Mouse (Mus musculus) embryonic facial prominence, embryonic 12.5 days (tissue): ENCODE data around the gene Mrps34. TPM values are rescaled to one million over a fixed set of nuclear protein-coding genes. Genes with fewer than 3 reads are reported as not detected.
"Not testable (repeated sequence)": the region's sequence is repeated elsewhere in the genome, so short reads cannot be mapped to it uniquely, and the experiment has no call there.

Experiments used
- ATAC-seq: fragments of 200-750 bp; cut with Nextera tagmentation; 2 replicates; pipeline ENCODE4 v1.8.0; 2017; ENCODE audit not compliant: insufficient number of reproducible peaks, insufficient read depth, low FRiP score, low TSS enrichment
- H3K27ac ChIP-seq: fragments of 300-500 bp; sonication (generic); 2 replicates; pipeline ENCODE4 v1.5.1; 2016; ENCODE audit warnings: mild to moderate bottlenecking
- H3K27me3 ChIP-seq: fragments of 300-500 bp; sonication (generic); 2 replicates; pipeline ENCODE4 v1.6.1; 2016; ENCODE audit warnings: mild to moderate bottlenecking, moderate library complexity
- H3K36me3 ChIP-seq: fragments of 300-500 bp; sonication (generic); 2 replicates; pipeline ENCODE4 v1.6.1; 2016; ENCODE audit warnings: mild to moderate bottlenecking
- H3K4me1 ChIP-seq: fragments of 300-500 bp; sonication (generic); 2 replicates; pipeline ENCODE4 v1.6.1; 2016
- H3K4me2 ChIP-seq: fragments of 300-500 bp; sonication (generic); replicated peaks from 2 replicates; pipeline ENCODE4 v1.6.1; 2016; ENCODE audit warnings: mild to moderate bottlenecking, moderate library complexity
- H3K4me3 ChIP-seq: fragments of 300-500 bp; sonication (generic); 2 replicates; pipeline ENCODE4 v1.5.1; 2016; ENCODE audit warnings: mild to moderate bottlenecking
- H3K9ac ChIP-seq: fragments of 300-500 bp; sonication (generic); 2 replicates; pipeline ENCODE4 v1.6.1; 2016; ENCODE audit warnings: mild to moderate bottlenecking, moderate library complexity
- H3K9me3 ChIP-seq: fragments of 300-500 bp; sonication (generic); 2 replicates; pipeline ENCODE4 v1.6.1; 2016; ENCODE audit warnings: mild to moderate bottlenecking, moderate library complexity
- WGBS: fragments of 180-500 bp; shearing (Covaris S2); methylation state at CpG from one replicate; pipeline ENCODE4 v1.1.7; 2016; 5-methylcytosine and 5-hydroxymethylcytosine counted together
- polyA plus RNA-seq: library from polyadenylated mRNA; unstranded; fragments of >200 nt; fragmentation: Nextera tagmentation; extraction: Ambion mirVana; gene quantifications from 2 replicates; pipeline ENCODE4 v1.2.1, GENCODE M21; 2016

Gene Mrps34
- polyA plus RNA-seq, 1 experiment from 2014 or later: 99.6 TPM

- Histone ChIP-seq H3K36me3 (peaks cover 99% of the 10 kb centered on the region), H3K27ac (no peak overlapping the region)
- 93% methylated on average over 9 of the region's 9 CpGs for WGBS
These were observed 8.9 kb downstream of the Mrps34 start for GRCm38 (mm10) chr17:24903767-24904166.

GRCm38 (mm10) chr17:24907591-24907990 is 12.7 kb downstream of the Mrps34 start:
- peaks cover 96% of the 10 kb centered on the region for H3K36me3 ChIP-seq
- ATAC-seq: no peak
- no peak overlapping the region for H3K27ac ChIP-seq
- no peaks in the 10 kb centered on the region for H3K27me3 ChIP-seq
- no peaks in the 10 kb centered on the region for H3K4me1 ChIP-seq
- no peak overlapping the region for H3K4me3 ChIP-seq
- H3K9me3 ChIP-seq: no peaks in the 10 kb centered on the region
- WGBS: 95% methylated on average over 2 of the region's 2 CpGs
- no peak overlapping the region for H3K9ac ChIP-seq
- H3K4me2 ChIP-seq: no peak overlapping the region

More at GRCm38 (mm10) chr17:24903767-24904166, 8.9 kb downstream of the Mrps34 start:
- Histone ChIP-seq H3K4me2 (no peak overlapping the region), H3K4me3 (no peak overlapping the region), H3K9ac (no peak overlapping the region), H3K9me3 (no peaks in the 10 kb centered on the region), H3K4me1 (no peaks in the 10 kb centered on the region), H3K27me3 (no peaks in the 10 kb centered on the region)
- ATAC-seq: no peak

GRCm38 (mm10) chr17:24913984-24914383 is 19.1 kb downstream of the Mrps34 start:
- peaks cover 94% of the 10 kb centered on the region for H3K36me3 ChIP-seq
- H3K4me2 ChIP-seq: no peak overlapping the region
- H3K9ac ChIP-seq: no peak overlapping the region
- no peak overlapping the region for H3K4me3 ChIP-seq
- H3K27ac ChIP-seq: no peak overlapping the region
- no peaks in the 10 kb centered on the region for H3K27me3 ChIP-seq
- H3K4me1 ChIP-seq: no peaks in the 10 kb centered on the region
- ATAC-seq: no peak
- no peaks in the 10 kb centered on the region for H3K9me3 ChIP-seq

GRCm38 (mm10) chr17:24923246-24923645 is 28.3 kb downstream of the Mrps34 start:
- peaks cover 81% of the 10 kb centered on the region for H3K36me3 ChIP-seq

GRCm38 (mm10) chr17:24929506-24929905 is 34.6 kb downstream of the Mrps34 start:
- Histone ChIP-seq H3K4me2 (no peak overlapping the region), H3K27ac (no peak overlapping the region), H3K36me3 (peaks cover 34% of the 10 kb centered on the region), H3K9me3 (no peaks in the 10 kb centered on the region), H3K4me1 (peaks cover 1% of the 10 kb centered on the region), H3K4me3 (no peak overlapping the region), H3K9ac (no peak overlapping the region), H3K27me3 (no peaks in the 10 kb centered on the region)
- WGBS: 85% methylated on average over 1 of the region's 1 CpGs
- no peak for ATAC-seq

More at GRCm38 (mm10) chr17:24923246-24923645, 28.3 kb downstream of the Mrps34 start:
- no peak overlapping the region for H3K27ac ChIP-seq
- H3K4me1 ChIP-seq: no peaks in the 10 kb centered on the region
- no peak for ATAC-seq
- H3K4me2 ChIP-seq: no peak overlapping the region
- WGBS: 91% methylated on average over 1 of the region's 1 CpGs
- no peaks in the 10 kb centered on the region for H3K27me3 ChIP-seq
- H3K4me3 ChIP-seq: no peak overlapping the region
- H3K9ac ChIP-seq: no peak overlapping the region
- H3K9me3 ChIP-seq: no peaks in the 10 kb centered on the region

GRCm38 (mm10) chr17:24932431-24932830 is 37.5 kb downstream of the Mrps34 start:
- no peak for ATAC-seq
- H3K36me3 ChIP-seq: peaks cover 18% of the 10 kb centered on the region
- no peaks in the 10 kb centered on the region for H3K9me3 ChIP-seq
- H3K4me1 ChIP-seq: peaks cover 15% of the 10 kb centered on the region
- WGBS: 87% methylated on average over 4 of the region's 4 CpGs
- no peak overlapping the region for H3K4me3 ChIP-seq
- H3K9ac ChIP-seq: no peak overlapping the region
- H3K27ac ChIP-seq: no peak overlapping the region
- no peaks in the 10 kb centered on the region for H3K27me3 ChIP-seq
- no peak overlapping the region for H3K4me2 ChIP-seq

- 84% methylated on average over 4 of the region's 4 CpGs for WGBS
- Histone ChIP-seq H3K4me2 (no peak overlapping the region), H3K9me3 (no peaks in the 10 kb centered on the region), H3K4me1 (peaks cover 15% of the 10 kb centered on the region), H3K27me3 (no peaks in the 10 kb centered on the region), H3K4me3 (no peak overlapping the region), H3K36me3 (peaks cover 12% of the 10 kb centered on the region; the same call in 1 of the 2 replicates), H3K27ac (no peak overlapping the region), H3K9ac (no peak overlapping the region)
- no peak for ATAC-seq
These were observed 38.2 kb downstream of the Mrps34 start for GRCm38 (mm10) chr17:24933163-24933562.

GRCm38 (mm10) chr17:24934926-24935325 is 40.0 kb downstream of the Mrps34 start:
- peak overlapping the region; percentile 90 for H3K9ac ChIP-seq
- 80% methylated on average over 4 of the region's 4 CpGs for whole genome bisulfite sequencing
- ATAC-seq: no peak

GRCm38 (mm10) chr17:24935666-24936065 is 40.8 kb downstream of the Mrps34 start:
- ATAC-seq: no peak
- H3K4me1 ChIP-seq: peaks cover 15% of the 10 kb centered on the region
- H3K4me3 ChIP-seq: peak overlapping the region; percentile 98
- H3K27me3 ChIP-seq: no peaks in the 10 kb centered on the region
- peaks cover 5% of the 10 kb centered on the region; the same call in 1 of the 2 replicates for H3K36me3 ChIP-seq
- H3K27ac ChIP-seq: no peak overlapping the region
- H3K9me3 ChIP-seq: no peaks in the 10 kb centered on the region
- H3K9ac ChIP-seq: peak overlapping the region; percentile 90
- H3K4me2 ChIP-seq: peak overlapping the region; percentile 77

More at GRCm38 (mm10) chr17:24934926-24935325, 40.0 kb downstream of the Mrps34 start:
- Histone ChIP-seq H3K9me3 (no peaks in the 10 kb centered on the region), H3K4me1 (peaks cover 15% of the 10 kb centered on the region), H3K4me2 (peak overlapping the region; percentile 77), H3K36me3 (peaks cover 5% of the 10 kb centered on the region; the same call in 1 of the 2 replicates), H3K27ac (no peak overlapping the region), H3K27me3 (no peaks in the 10 kb centered on the region), H3K4me3 (peak overlapping the region; percentile 98)

- peak within 1 kb of the TSS; percentile 77 for H3K4me2 ChIP-seq
- peak; percentile 97 for ATAC-seq
- no peaks in the 10 kb centered on the region for H3K36me3 ChIP-seq
- no peaks in the 10 kb centered on the region for H3K27me3 ChIP-seq
- peak within 1 kb of the TSS; percentile 81 for H3K27ac ChIP-seq
- H3K4me1 ChIP-seq: peaks cover 15% of the 10 kb centered on the region
- peak within 1 kb of the TSS; percentile 90 for H3K9ac ChIP-seq
- under 1% methylated on average over 78 of the region's 78 CpGs for WGBS
- H3K9me3 ChIP-seq: no peaks in the 10 kb centered on the region
- peak within 1 kb of the TSS; percentile 98 for H3K4me3 ChIP-seq
These were observed 41.6 kb downstream of the Mrps34 start, which contains the start of gene Mapk8ip3 for GRCm38 (mm10) chr17:24936259-24937237. Mapk8ip3 (minus strand) TSS chr17:24936977.

GRCm38 (mm10) chr17:24937266-24937665 is 42.4 kb downstream of the Mrps34 start:
- Histone ChIP-seq H3K27me3 (no peaks in the 10 kb centered on the region), H3K4me1 (peaks cover 15% of the 10 kb centered on the region), H3K36me3 (no peaks in the 10 kb centered on the region), H3K9me3 (no peaks in the 10 kb centered on the region), H3K9ac (peak overlapping the region; percentile 90), H3K4me2 (peak overlapping the region; percentile 77), H3K4me3 (peak overlapping the region; percentile 98), H3K27ac (peak overlapping the region; percentile 81)
- 50% methylated on average over 6 of the region's 6 CpGs for WGBS
- no peak; the same call in 1 of the 2 replicates for ATAC-seq

GRCm38 (mm10) chr17:24942453-24942852 is 47.5 kb downstream of the Mrps34 start:
- not testable (repeated sequence) for H3K4me2 ChIP-seq, H3K4me3 ChIP-seq, H3K9me3 ChIP-seq, H3K27me3 ChIP-seq, H3K27ac ChIP-seq, H3K9ac ChIP-seq, H3K4me1 ChIP-seq
- ATAC-seq: 0 out of 2 replicates have a peak, but pooled peaks have one; percentile 74
- H3K36me3 ChIP-seq: peaks cover 43% of the 10 kb centered on the region
- 19% methylated on average over 2 of the region's 2 CpGs for WGBS
